Mouse (Mus musculus): Measurements from ENCODE around the gene Ruvbl2. TPM values are rescaled to one million over a fixed set of nuclear protein-coding genes. Genes with fewer than 3 reads are reported as not detected.
A peak's percentile ranks its signal among the peaks of the same experiment; 100 is the strongest.
"Not testable (repeated sequence)": the region's sequence is repeated elsewhere in the genome, so short reads cannot be mapped to it uniquely, and the experiment has no call there.

Gene Ruvbl2
- polyA plus RNA-seq (2014; fragmentation: Nextera tagmentation; extraction: Ambion mirVana), result 172 and 179 TPM in 2 replicates

GRCm38 (mm10) chr7:45437521-45438276 is at the start of gene Ruvbl2:
Gene Ruvbl2, minus strand, starts transcription at chr7:45438096.
- ATAC-seq (replicated peaks; ENCODE audit: insufficient number of reproducible peaks, low FRiP score, low TSS enrichment, low read depth) (no peak), DNase-seq (ENCODE audit: low spot score) (peak; percentile 66)
- peaks cover 14% of the 10 kb centered on the region for H3K4me1 ChIP-seq (ENCODE audit: control insufficient read depth, insufficient read depth, low read length)
- no peaks in the 10 kb centered on the region for H3K27me3 ChIP-seq (ENCODE audit: control insufficient read depth, insufficient read depth, low read length)
- no peak within 1 kb of the TSS for H3K4me3 ChIP-seq (ENCODE audit: low read depth, low read length)
- no peaks in the 10 kb centered on the region for H3K9me3 ChIP-seq (replicated peaks; ENCODE audit: control insufficient read depth, low read length)
- WGBS, result 22% methylated on average over 19 of the region's 19 CpGs
- no peaks in the 10 kb centered on the region; the same call in 1 of the 2 replicates for H3K36me3 ChIP-seq (replicated peaks; ENCODE audit: control insufficient read depth, insufficient read depth, low read depth, low read length)
- H3K4me2 ChIP-seq (ENCODE audit: low read depth, low read length), result peak within 1 kb of the TSS; percentile 23
- no peak within 1 kb of the TSS; the same call in 1 of the 2 replicates for H3K9ac ChIP-seq (replicated peaks; ENCODE audit: low read length)
- no peak within 1 kb of the TSS for H3K27ac ChIP-seq (replicated peaks; ENCODE audit: low read depth, low read length)

- 86% methylated on average over 12 of the region's 12 CpGs for WGBS
- Histone ChIP-seq H3K27me3 (ENCODE audit: control insufficient read depth, insufficient read depth, low read length) (no peaks in the 10 kb centered on the region), H3K9me3 (replicated peaks; ENCODE audit: control insufficient read depth, low read length) (no peaks in the 10 kb centered on the region), H3K9ac (replicated peaks; ENCODE audit: low read length) (no peak within 1 kb of the TSS; the same call in 1 of the 2 replicates), H3K36me3 (replicated peaks; ENCODE audit: control insufficient read depth, insufficient read depth, low read depth, low read length) (no peaks in the 10 kb centered on the region), H3K4me1 (ENCODE audit: control insufficient read depth, insufficient read depth, low read length) (no peaks in the 10 kb centered on the region; the same call in 1 of the 2 replicates), H3K4me3 (ENCODE audit: low read depth, low read length) (no peak within 1 kb of the TSS), H3K4me2 (ENCODE audit: low read depth, low read length) (no peak within 1 kb of the TSS), H3K27ac (replicated peaks; ENCODE audit: low read depth, low read length) (no peak within 1 kb of the TSS)
- DNase-seq (ENCODE audit: low spot score) (no peak), ATAC-seq (replicated peaks; ENCODE audit: insufficient number of reproducible peaks, low FRiP score, low TSS enrichment, low read depth) (no peak)
Measured at GRCm38 (mm10) chr7:45486761-45487415, 49.0 kb upstream of the Ruvbl2 start, which contains the start of gene Gm45808. Gene Gm45808, minus strand, starts transcription at chr7:45486811.

- WGBS, result 82% methylated on average over 7 of the region's 7 CpGs
- no peak overlapping the region for H3K27ac ChIP-seq (replicated peaks; ENCODE audit: low read depth, low read length)
Measured at GRCm38 (mm10) chr7:45486158-45486557, 48.3 kb upstream of the Ruvbl2 start.

GRCm38 (mm10) chr7:45484985-45485384 is 47.1 kb upstream of the Ruvbl2 start:
- H3K4me1 ChIP-seq (ENCODE audit: control insufficient read depth, insufficient read depth, low read length); H3K27me3 ChIP-seq (ENCODE audit: control insufficient read depth, insufficient read depth, low read length); H3K36me3 ChIP-seq (replicated peaks; ENCODE audit: control insufficient read depth, insufficient read depth, low read depth, low read length); H3K27ac ChIP-seq (replicated peaks; ENCODE audit: low read depth, low read length); H3K9me3 ChIP-seq (replicated peaks; ENCODE audit: control insufficient read depth, low read length); H3K4me2 ChIP-seq (ENCODE audit: low read depth, low read length); DNase-seq (ENCODE audit: low spot score); H3K4me3 ChIP-seq (ENCODE audit: low read depth, low read length); ATAC-seq (replicated peaks; ENCODE audit: insufficient number of reproducible peaks, low FRiP score, low TSS enrichment, low read depth); H3K9ac ChIP-seq (replicated peaks; ENCODE audit: low read length): not testable (repeated sequence)
- WGBS, result 92% methylated on average over 5 of the region's 5 CpGs

More at GRCm38 (mm10) chr7:45486158-45486557, 48.3 kb upstream of the Ruvbl2 start:
- Histone ChIP-seq H3K36me3 (replicated peaks; ENCODE audit: control insufficient read depth, insufficient read depth, low read depth, low read length) (no peaks in the 10 kb centered on the region), H3K9ac (replicated peaks; ENCODE audit: low read length) (no peak overlapping the region), H3K27me3 (ENCODE audit: control insufficient read depth, insufficient read depth, low read length) (no peaks in the 10 kb centered on the region), H3K4me2 (ENCODE audit: low read depth, low read length) (no peak overlapping the region), H3K4me1 (ENCODE audit: control insufficient read depth, insufficient read depth, low read length) (no peaks in the 10 kb centered on the region; the same call in 1 of the 2 replicates), H3K9me3 (replicated peaks; ENCODE audit: control insufficient read depth, low read length) (no peaks in the 10 kb centered on the region), H3K4me3 (ENCODE audit: low read depth, low read length) (no peak overlapping the region)
- no peak for DNase-seq (ENCODE audit: low spot score)
- no peak for ATAC-seq (replicated peaks; ENCODE audit: insufficient number of reproducible peaks, low FRiP score, low TSS enrichment, low read depth)

- WGBS, result 90% methylated on average over 1 of the region's 1 CpGs
- DNase-seq (ENCODE audit: low spot score), result no peak
- no peak overlapping the region for H3K27ac ChIP-seq (replicated peaks; ENCODE audit: low read depth, low read length)
Measured at GRCm38 (mm10) chr7:45482166-45482565, 44.3 kb upstream of the Ruvbl2 start.

GRCm38 (mm10) chr7:45481374-45481927 is 43.6 kb upstream of the Ruvbl2 start, which contains the start of gene Tulp2:
Gene Tulp2, plus strand, starts transcription at chr7:45481877.
- WGBS, result 55% methylated on average over 15 of the region's 15 CpGs
- H3K27ac ChIP-seq (replicated peaks; ENCODE audit: low read depth, low read length), result no peak within 1 kb of the TSS
- H3K27me3 ChIP-seq (ENCODE audit: control insufficient read depth, insufficient read depth, low read length), result no peaks in the 10 kb centered on the region
- no peaks in the 10 kb centered on the region for H3K9me3 ChIP-seq (replicated peaks; ENCODE audit: control insufficient read depth, low read length)
- H3K36me3 ChIP-seq (replicated peaks; ENCODE audit: control insufficient read depth, insufficient read depth, low read depth, low read length), result no peaks in the 10 kb centered on the region
- H3K9ac ChIP-seq (replicated peaks; ENCODE audit: low read length), result no peak within 1 kb of the TSS
- H3K4me1 ChIP-seq (ENCODE audit: control insufficient read depth, insufficient read depth, low read length), result no peaks in the 10 kb centered on the region
- no peak within 1 kb of the TSS for H3K4me2 ChIP-seq (ENCODE audit: low read depth, low read length)
- DNase-seq (ENCODE audit: low spot score), result peak; percentile 78
- no peak within 1 kb of the TSS for H3K4me3 ChIP-seq (ENCODE audit: low read depth, low read length)
- ATAC-seq (replicated peaks; ENCODE audit: insufficient number of reproducible peaks, low FRiP score, low TSS enrichment, low read depth), result peak; percentile 64; the same call in 1 of the 2 replicates

More at GRCm38 (mm10) chr7:45482166-45482565, 44.3 kb upstream of the Ruvbl2 start:
- Histone ChIP-seq H3K9me3 (replicated peaks; ENCODE audit: control insufficient read depth, low read length) (no peaks in the 10 kb centered on the region), H3K4me2 (ENCODE audit: low read depth, low read length) (no peak overlapping the region), H3K9ac (replicated peaks; ENCODE audit: low read length) (no peak overlapping the region), H3K36me3 (replicated peaks; ENCODE audit: control insufficient read depth, insufficient read depth, low read depth, low read length) (no peaks in the 10 kb centered on the region), H3K27me3 (ENCODE audit: control insufficient read depth, insufficient read depth, low read length) (no peaks in the 10 kb centered on the region), H3K4me3 (ENCODE audit: low read depth, low read length) (no peak overlapping the region), H3K4me1 (ENCODE audit: control insufficient read depth, insufficient read depth, low read length) (no peaks in the 10 kb centered on the region)
- ATAC-seq (replicated peaks; ENCODE audit: insufficient number of reproducible peaks, low FRiP score, low TSS enrichment, low read depth), result no peak

GRCm38 (mm10) chr7:45480310-45480709 is 42.4 kb upstream of the Ruvbl2 start:
- H3K27me3 ChIP-seq (ENCODE audit: control insufficient read depth, insufficient read depth, low read length); H3K9ac ChIP-seq (replicated peaks; ENCODE audit: low read length); H3K9me3 ChIP-seq (replicated peaks; ENCODE audit: control insufficient read depth, low read length); H3K4me3 ChIP-seq (ENCODE audit: low read depth, low read length); H3K4me1 ChIP-seq (ENCODE audit: control insufficient read depth, insufficient read depth, low read length); ATAC-seq (replicated peaks; ENCODE audit: insufficient number of reproducible peaks, low FRiP score, low TSS enrichment, low read depth); H3K36me3 ChIP-seq (replicated peaks; ENCODE audit: control insufficient read depth, insufficient read depth, low read depth, low read length); H3K27ac ChIP-seq (replicated peaks; ENCODE audit: low read depth, low read length); DNase-seq (ENCODE audit: low spot score); H3K4me2 ChIP-seq (ENCODE audit: low read depth, low read length): not testable (repeated sequence)
- WGBS, result 75% methylated on average over 3 of the region's 4 CpGs
